Mouse (Mus musculus): ENCODE data around the gene Tom1l2. TPM values are rescaled to one million over a fixed set of nuclear protein-coding genes. Genes with fewer than 3 reads are reported as not detected.
A peak's percentile ranks its signal among the peaks of the same experiment; 100 is the strongest.

Gene Tom1l2
- polyA plus RNA-seq, 1 experiment from 2014 or later, result 19.5 TPM

DNA sequence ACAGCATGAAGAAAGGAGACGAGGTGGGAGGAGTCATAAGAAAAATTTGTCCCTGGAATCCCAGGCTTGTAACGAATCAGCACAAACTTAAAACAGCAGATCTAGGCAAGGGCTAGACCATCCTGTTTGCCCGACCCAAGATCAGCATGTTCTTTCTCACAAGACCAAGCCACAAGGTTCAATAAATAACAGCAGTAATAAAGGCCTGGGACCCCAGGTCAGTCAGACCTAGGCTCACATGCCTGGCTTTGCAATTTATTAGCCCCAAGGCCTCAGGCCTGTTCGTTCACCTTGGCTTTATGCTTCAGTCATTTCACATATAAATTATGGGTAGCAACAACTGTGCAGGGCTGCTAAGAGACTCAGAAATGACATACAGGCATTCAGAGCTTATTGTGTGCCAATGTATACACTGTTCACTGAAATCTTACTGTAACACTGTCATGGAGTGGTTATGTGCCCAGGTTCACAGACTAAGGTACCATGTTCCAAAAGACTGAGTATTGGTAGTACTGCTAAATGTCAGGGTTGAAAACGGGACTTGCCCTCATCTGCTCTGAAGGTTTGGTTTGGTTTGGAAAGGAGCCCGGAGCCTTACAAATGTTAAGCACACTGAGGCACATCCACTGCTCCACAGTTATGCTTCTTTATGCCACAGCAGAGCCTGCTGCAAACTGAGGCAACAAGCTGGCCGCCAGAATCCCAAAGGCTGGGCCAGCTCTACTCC lies 35.2 kb downstream of the Tom1l2 start:
- no peaks in the 10 kb centered on the region for H3K9me3 ChIP-seq (ENCODE audit: control insufficient read depth, low read length)

DNA sequence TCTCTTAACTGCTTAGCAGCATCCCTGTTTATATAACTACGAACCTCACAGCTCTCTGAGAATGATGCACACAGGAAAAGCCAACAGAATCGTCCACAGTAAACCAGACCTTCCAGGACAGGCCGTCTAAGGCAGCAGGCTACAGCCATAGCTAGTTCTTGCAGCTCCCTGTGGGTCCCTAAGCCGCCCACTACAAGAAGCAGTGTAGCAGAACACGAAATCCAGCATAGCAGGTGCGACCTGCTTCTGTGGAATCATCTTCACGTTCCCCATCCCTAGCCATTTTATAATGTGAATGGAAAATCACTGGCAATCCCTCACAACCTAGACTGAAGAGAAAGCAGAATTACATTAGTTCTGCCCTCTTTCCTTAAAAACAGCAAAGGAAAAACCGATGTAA lies 35.8 kb downstream of the Tom1l2 start:
- H3K27ac ChIP-seq (ENCODE audit: low read depth, low read length), result no peak overlapping the region
- H3K9me3 ChIP-seq (ENCODE audit: control insufficient read depth, low read length), result no peaks in the 10 kb centered on the region
- H3K4me2 ChIP-seq (ENCODE audit: low read depth, low read length, severe bottlenecking), result no peak overlapping the region
- H3K9ac ChIP-seq (ENCODE audit: low read length), result no peak overlapping the region
- DNase-seq (ENCODE audit: low spot score) (no peak), ATAC-seq (replicated peaks; ENCODE audit: low FRiP score) (no peak)
- WGBS, result 84% methylated on average over 8 of the region's 8 CpGs
- no peaks in the 10 kb centered on the region for H3K36me3 ChIP-seq (ENCODE audit: control insufficient read depth, insufficient read depth, low read length)
- H3K27me3 ChIP-seq (ENCODE audit: control insufficient read depth, insufficient read depth, low read length), result no peaks in the 10 kb centered on the region
- H3K4me1 ChIP-seq (replicated peaks; ENCODE audit: control insufficient read depth, insufficient read depth, low read length), result no peaks in the 10 kb centered on the region; the same call in 1 of the 2 replicates
- no peak overlapping the region for H3K4me3 ChIP-seq (ENCODE audit: low read depth, low read length)

More for the DNA sequence above, 35.2 kb downstream of the Tom1l2 start:
- DNase-seq (ENCODE audit: low spot score) (no peak), ATAC-seq (replicated peaks; ENCODE audit: low FRiP score) (no peak)
- Histone ChIP-seq H3K27me3 (ENCODE audit: control insufficient read depth, insufficient read depth, low read length) (no peaks in the 10 kb centered on the region), H3K4me2 (ENCODE audit: low read depth, low read length, severe bottlenecking) (no peak overlapping the region), H3K4me1 (replicated peaks; ENCODE audit: control insufficient read depth, insufficient read depth, low read length) (no peaks in the 10 kb centered on the region), H3K27ac (ENCODE audit: low read depth, low read length) (no peak overlapping the region), H3K4me3 (ENCODE audit: low read depth, low read length) (no peak overlapping the region), H3K36me3 (ENCODE audit: control insufficient read depth, insufficient read depth, low read length) (no peaks in the 10 kb centered on the region), H3K9ac (ENCODE audit: low read length) (no peak overlapping the region)
- 83% methylated on average over 7 of the region's 7 CpGs for WGBS

DNA sequence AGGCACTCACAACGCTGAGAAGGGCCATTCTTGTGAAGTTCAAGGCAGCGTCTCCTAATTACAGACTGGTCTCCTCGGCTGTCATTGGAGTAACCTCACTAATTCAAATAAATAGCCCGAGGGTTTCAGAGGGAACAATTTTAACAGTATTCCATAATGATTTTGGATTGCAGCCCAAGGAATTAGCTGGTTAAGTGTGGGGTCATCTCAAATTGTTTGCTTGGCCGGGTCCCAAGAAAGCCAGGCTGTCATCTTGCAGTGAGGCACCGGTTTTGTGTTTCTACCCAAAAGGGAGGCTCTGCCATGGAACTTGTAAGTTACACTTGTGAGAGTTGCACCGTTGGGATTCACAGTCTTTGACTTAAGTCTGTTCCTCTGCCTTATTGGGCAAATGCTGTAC lies 36.5 kb downstream of the Tom1l2 start:
- no peak for ATAC-seq (replicated peaks; ENCODE audit: low FRiP score)
- Histone ChIP-seq H3K9ac (ENCODE audit: low read length) (no peak overlapping the region), H3K4me1 (replicated peaks; ENCODE audit: control insufficient read depth, insufficient read depth, low read length) (peaks cover 3% of the 10 kb centered on the region)

DNA sequence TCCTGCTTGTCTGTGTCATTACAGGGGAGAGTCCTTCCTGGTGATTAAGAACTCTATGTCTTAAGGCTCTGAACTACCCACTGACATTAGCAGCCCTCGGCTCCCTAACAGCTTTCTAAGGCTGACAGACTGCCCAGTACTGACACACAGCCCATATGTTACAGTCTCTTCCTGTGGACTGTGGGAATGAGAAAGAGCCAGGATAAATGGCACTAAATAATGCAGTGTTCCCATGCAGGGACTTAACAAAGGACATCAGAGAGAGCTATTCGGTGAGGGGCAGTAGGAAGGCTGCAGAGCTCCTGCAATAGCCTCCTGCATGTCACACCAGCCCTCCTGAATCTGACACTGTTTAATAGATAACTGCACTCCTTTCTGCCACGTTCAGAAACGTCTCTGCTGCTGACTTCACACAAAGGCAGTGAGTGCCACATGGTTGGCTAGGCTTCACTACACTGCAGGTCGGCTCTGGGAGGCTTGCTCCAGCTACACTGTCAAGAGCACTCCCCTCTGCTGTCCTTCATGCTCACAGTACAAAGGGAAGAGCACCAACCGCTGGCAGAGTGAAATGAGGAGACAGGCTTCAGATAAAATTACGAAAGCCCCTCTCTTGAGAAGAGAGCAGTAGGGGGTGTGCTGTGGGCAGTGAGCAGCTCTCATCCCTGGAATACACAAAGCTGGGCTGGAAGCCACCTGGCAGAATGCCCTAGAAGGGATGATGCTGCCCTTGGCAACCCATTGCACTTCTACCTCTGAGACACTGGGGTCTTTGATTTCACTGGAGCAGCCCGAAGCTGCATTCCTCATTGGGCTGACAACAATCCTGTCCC lies 41.5 kb downstream of the Tom1l2 start:
- Histone ChIP-seq H3K4me1 (replicated peaks; ENCODE audit: control insufficient read depth, insufficient read depth, low read length) (peaks cover 9% of the 10 kb centered on the region), H3K4me3 (ENCODE audit: low read depth, low read length) (no peak overlapping the region), H3K4me2 (ENCODE audit: low read depth, low read length, severe bottlenecking) (no peak overlapping the region), H3K27me3 (ENCODE audit: control insufficient read depth, insufficient read depth, low read length) (no peaks in the 10 kb centered on the region), H3K36me3 (ENCODE audit: control insufficient read depth, insufficient read depth, low read length) (no peaks in the 10 kb centered on the region), H3K27ac (ENCODE audit: low read depth, low read length) (peak overlapping the region; percentile 86), H3K9me3 (ENCODE audit: control insufficient read depth, low read length) (no peaks in the 10 kb centered on the region), H3K9ac (ENCODE audit: low read length) (peak overlapping the region; percentile 43)
- WGBS, result 15% methylated on average over 8 of the region's 8 CpGs
- ATAC-seq (replicated peaks; ENCODE audit: low FRiP score) (peak; percentile 77), DNase-seq (ENCODE audit: low spot score) (peak; percentile 71)

More for the DNA sequence above, 36.5 kb downstream of the Tom1l2 start:
- H3K27ac ChIP-seq (ENCODE audit: low read depth, low read length), result no peak overlapping the region
- H3K9me3 ChIP-seq (ENCODE audit: control insufficient read depth, low read length), result no peaks in the 10 kb centered on the region
- DNase-seq (ENCODE audit: low spot score), result no peak
- no peak overlapping the region for H3K4me3 ChIP-seq (ENCODE audit: low read depth, low read length)
- no peaks in the 10 kb centered on the region for H3K36me3 ChIP-seq (ENCODE audit: control insufficient read depth, insufficient read depth, low read length)
- WGBS, result 65% methylated on average over 7 of the region's 7 CpGs
- no peak overlapping the region for H3K4me2 ChIP-seq (ENCODE audit: low read depth, low read length, severe bottlenecking)
- no peaks in the 10 kb centered on the region for H3K27me3 ChIP-seq (ENCODE audit: control insufficient read depth, insufficient read depth, low read length)

DNA sequence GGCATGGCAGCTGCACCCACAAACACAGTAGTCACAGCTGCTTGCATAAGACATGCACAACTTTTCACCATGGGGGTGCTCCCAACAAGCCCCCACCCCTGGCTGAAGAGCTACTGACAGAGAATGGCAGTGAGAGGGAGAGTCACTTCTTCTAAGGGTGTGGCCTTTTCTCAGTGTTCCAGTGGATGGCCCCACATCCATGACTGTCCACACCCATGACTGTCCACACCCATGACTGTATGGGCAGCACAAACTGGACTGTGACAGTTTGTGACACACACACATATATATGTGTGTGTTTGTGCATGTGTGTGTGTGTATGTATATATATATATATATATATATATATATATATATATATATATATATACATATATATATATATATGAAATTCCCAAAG lies 42.8 kb downstream of the Tom1l2 start:
- Histone ChIP-seq H3K9me3 (ENCODE audit: control insufficient read depth, low read length) (no peaks in the 10 kb centered on the region), H3K4me1 (replicated peaks; ENCODE audit: control insufficient read depth, insufficient read depth, low read length) (peaks cover 9% of the 10 kb centered on the region), H3K4me3 (ENCODE audit: low read depth, low read length) (no peak overlapping the region), H3K27me3 (ENCODE audit: control insufficient read depth, insufficient read depth, low read length) (no peaks in the 10 kb centered on the region), H3K9ac (ENCODE audit: low read length) (no peak overlapping the region), H3K4me2 (ENCODE audit: low read depth, low read length, severe bottlenecking) (no peak overlapping the region), H3K36me3 (ENCODE audit: control insufficient read depth, insufficient read depth, low read length) (no peaks in the 10 kb centered on the region), H3K27ac (ENCODE audit: low read depth, low read length) (no peak overlapping the region)
- ATAC-seq (replicated peaks; ENCODE audit: low FRiP score) (no peak), DNase-seq (ENCODE audit: low spot score) (no peak)

DNA sequence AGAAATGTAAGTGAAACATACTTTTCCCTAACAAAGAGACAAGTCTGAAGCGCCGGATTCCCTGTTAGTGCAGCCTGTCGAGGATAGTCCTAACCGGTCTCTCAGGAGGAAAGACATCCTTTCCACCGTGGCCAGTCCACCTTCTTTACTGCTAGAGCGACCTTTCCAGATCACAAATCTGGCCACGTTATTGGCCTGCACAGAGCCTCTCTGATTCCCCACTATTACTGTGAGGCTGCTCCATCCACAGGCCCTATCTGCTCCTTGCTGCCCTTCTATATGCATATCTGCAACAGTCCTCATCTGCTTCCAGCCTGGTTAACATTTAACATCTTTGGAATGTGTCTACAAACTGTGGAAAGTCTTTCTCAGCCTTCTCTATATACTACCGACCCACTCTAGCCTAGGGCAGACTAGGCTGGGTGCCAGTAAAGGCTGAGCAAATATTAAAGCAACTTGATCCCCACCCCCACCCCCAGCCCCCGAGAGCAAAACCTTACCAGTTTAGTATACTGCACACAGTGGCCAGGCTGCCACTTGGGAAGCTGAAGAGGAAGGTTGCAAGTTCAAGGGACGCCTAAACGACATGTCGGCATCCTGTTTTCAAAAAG lies 44.1 kb downstream of the Tom1l2 start:
- no peak overlapping the region for H3K4me2 ChIP-seq (ENCODE audit: low read depth, low read length, severe bottlenecking)
- H3K27ac ChIP-seq (ENCODE audit: low read depth, low read length), result no peak overlapping the region
- 83% methylated on average over 12 of the region's 12 CpGs for WGBS
- no peak overlapping the region for H3K9ac ChIP-seq (ENCODE audit: low read length)
- H3K4me1 ChIP-seq (replicated peaks; ENCODE audit: control insufficient read depth, insufficient read depth, low read length), result peaks cover 9% of the 10 kb centered on the region
- ATAC-seq (replicated peaks; ENCODE audit: low FRiP score) (no peak), DNase-seq (ENCODE audit: low spot score) (no peak)
- H3K4me3 ChIP-seq (ENCODE audit: low read depth, low read length), result no peak overlapping the region
- no peaks in the 10 kb centered on the region for H3K27me3 ChIP-seq (ENCODE audit: control insufficient read depth, insufficient read depth, low read length)
- no peaks in the 10 kb centered on the region for H3K36me3 ChIP-seq (ENCODE audit: control insufficient read depth, insufficient read depth, low read length)
- H3K9me3 ChIP-seq (ENCODE audit: control insufficient read depth, low read length), result no peaks in the 10 kb centered on the region

DNA sequence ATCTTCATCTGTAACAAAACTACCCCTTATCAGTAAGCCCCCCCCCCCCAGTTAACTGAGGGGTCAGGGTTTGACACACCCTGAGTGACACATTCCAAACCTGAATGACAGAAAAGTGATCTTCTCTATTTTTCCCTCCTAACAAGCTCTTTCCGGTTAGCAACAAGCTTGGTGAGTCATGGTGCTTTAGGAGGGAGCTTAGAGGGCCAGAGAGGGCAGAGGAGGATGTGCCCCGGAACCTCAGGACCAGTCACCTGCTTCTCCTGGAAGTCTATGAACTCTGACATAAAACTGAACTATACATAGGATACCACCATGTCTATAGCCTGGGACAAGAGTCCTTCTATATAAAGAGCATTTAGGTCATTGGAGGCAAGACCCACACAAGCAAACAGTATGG lies 44.6 kb downstream of the Tom1l2 start:
- Histone ChIP-seq H3K9ac (ENCODE audit: low read length) (no peak overlapping the region), H3K27me3 (ENCODE audit: control insufficient read depth, insufficient read depth, low read length) (no peaks in the 10 kb centered on the region), H3K4me3 (ENCODE audit: low read depth, low read length) (no peak overlapping the region), H3K36me3 (ENCODE audit: control insufficient read depth, insufficient read depth, low read length) (no peaks in the 10 kb centered on the region), H3K4me1 (replicated peaks; ENCODE audit: control insufficient read depth, insufficient read depth, low read length) (peaks cover 9% of the 10 kb centered on the region), H3K9me3 (ENCODE audit: control insufficient read depth, low read length) (no peaks in the 10 kb centered on the region), H3K27ac (ENCODE audit: low read depth, low read length) (no peak overlapping the region), H3K4me2 (ENCODE audit: low read depth, low read length, severe bottlenecking) (no peak overlapping the region)
- no peak for ATAC-seq (replicated peaks; ENCODE audit: low FRiP score)
- 91% methylated on average over 2 of the region's 2 CpGs for WGBS
- DNase-seq (ENCODE audit: low spot score), result no peak

DNA sequence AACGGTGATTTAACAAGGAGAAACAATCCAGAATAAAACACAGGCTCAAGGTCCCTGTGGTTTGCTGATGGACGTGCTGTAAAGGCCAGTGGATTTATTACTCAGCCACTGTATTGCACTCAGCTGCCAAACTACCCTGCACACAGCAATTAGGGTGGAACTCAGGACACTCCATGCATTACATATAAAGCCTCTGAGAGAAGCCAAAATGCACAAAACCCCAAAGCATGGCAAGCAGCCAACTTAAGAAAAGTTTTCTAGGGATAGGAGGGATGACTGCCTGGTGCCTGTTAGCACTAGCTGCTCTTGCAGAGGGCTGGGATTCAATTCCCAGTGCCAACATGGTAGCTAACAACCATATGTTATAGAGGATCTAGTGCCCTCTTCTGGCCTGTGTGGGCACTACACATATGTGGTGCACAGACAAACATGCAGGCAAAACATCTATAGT lies 45.3 kb downstream of the Tom1l2 start:
- DNase-seq (ENCODE audit: low spot score), result no peak

More for the DNA sequence above, 45.3 kb downstream of the Tom1l2 start:
- H3K4me1 ChIP-seq (replicated peaks; ENCODE audit: control insufficient read depth, insufficient read depth, low read length), result peaks cover 9% of the 10 kb centered on the region
- WGBS, result 81% methylated on average over 2 of the region's 2 CpGs
- no peaks in the 10 kb centered on the region for H3K36me3 ChIP-seq (ENCODE audit: control insufficient read depth, insufficient read depth, low read length)
- no peak overlapping the region for H3K9ac ChIP-seq (ENCODE audit: low read length)
- no peaks in the 10 kb centered on the region for H3K27me3 ChIP-seq (ENCODE audit: control insufficient read depth, insufficient read depth, low read length)
- ATAC-seq (replicated peaks; ENCODE audit: low FRiP score), result no peak
- no peak overlapping the region for H3K4me2 ChIP-seq (ENCODE audit: low read depth, low read length, severe bottlenecking)
- H3K4me3 ChIP-seq (ENCODE audit: low read depth, low read length), result no peak overlapping the region
- H3K9me3 ChIP-seq (ENCODE audit: control insufficient read depth, low read length), result no peaks in the 10 kb centered on the region
- H3K27ac ChIP-seq (ENCODE audit: low read depth, low read length), result no peak overlapping the region

All from forebrain, embryonic 11.5 days (tissue).